ENCODE assay signal across 9 mouse cellular contexts in genomic region chr4:32303076-32303475, GRCm38 (mm10).
DNase-seq lines count a peak whose midpoint lies in the region; ATAC-seq and TF ChIP-seq lines count a peak whose summit lies in the region.
"Had no signal": no experiment of that assay in that cellular context is flagged by ENCODE, and none has a peak within 500 bp of the region (broad histone marks: within the 10 kb centered on the region; RNA-seq: fewer than 3 reads in every experiment).

No protein-coding gene starts in this region.

- H3K9ac ChIP-seq in kidney, embryonic 16.5 days (replicated peaks; ENCODE audit: low read length), result peak overlapping the region; percentile 42
- peak overlapping the region; percentile 60 for H3K9ac ChIP-seq in heart, adult 2 months (ENCODE audit: low read depth, low read length)
- peak overlapping the region; percentile 24; the same call in 1 of the 2 replicates for H3K9ac ChIP-seq in midbrain, embryonic 14.5 days (replicated peaks; ENCODE audit: low read length)
- no peak overlapping the region for H3K9ac ChIP-seq in stomach, embryonic 15.5 days

- peak overlapping the region; percentile 45 for H3K4me2 ChIP-seq in kidney, embryonic 16.5 days (replicated peaks; ENCODE audit: low read depth, low read length)
- H3K4me2 ChIP-seq in midbrain, embryonic 14.5 days (ENCODE audit: low read length), result peak overlapping the region; percentile 30
- H3K4me2 ChIP-seq in stomach, embryonic 15.5 days, result peak overlapping the region; percentile 40

- peak overlapping the region; percentile 87 for H3K27ac ChIP-seq in kidney, embryonic 16.5 days (ENCODE audit: low read length)
- peak overlapping the region; percentile 67 for H3K27ac ChIP-seq in heart, adult 2 months
- peak overlapping the region; percentile 83 for H3K27ac ChIP-seq in midbrain, embryonic 14.5 days (replicated peaks; ENCODE audit: low read depth, low read length)
- H3K27ac ChIP-seq in stomach, embryonic 15.5 days, result peak overlapping the region; percentile 94

- peaks cover 55% of the 10 kb centered on the region for H3K4me1 ChIP-seq in kidney, embryonic 16.5 days (ENCODE audit: insufficient read depth, low read length)
- H3K4me1 ChIP-seq in heart, adult 2 months (ENCODE audit: control insufficient read depth, insufficient read depth, low read length), result peaks cover 21% of the 10 kb centered on the region
- peaks cover 52% of the 10 kb centered on the region for H3K4me1 ChIP-seq in midbrain, embryonic 14.5 days (ENCODE audit: control insufficient read depth, insufficient read depth, low read length)
- peaks cover 46% of the 10 kb centered on the region for H3K4me1 ChIP-seq in stomach, embryonic 15.5 days

- WGBS in kidney, embryonic 16.5 days, result 7% methylated on average over 4 of the region's 4 CpGs
- 25% methylated on average over 4 of the region's 4 CpGs for WGBS in heart, adult 2 months
- WGBS in midbrain, embryonic 14.5 days, result 4% methylated on average over 4 of the region's 4 CpGs
- 13% methylated on average over 4 of the region's 4 CpGs for whole genome bisulfite sequencing in stomach, embryonic 15.5 days

- TF ChIP-seq EP300 in heart, adult 2 months (IDR thresholded peaks at IDR 0.05; ENCODE audit: insufficient read depth, low read depth, low read length), result 0 out of 2 replicates have a peak, but pooled peaks have one; percentile 0

- no peak for TF ChIP-seq CTCF in heart, adult 2 months (IDR thresholded peaks at IDR 0.05)

- H3K36me3 ChIP-seq in kidney, embryonic 16.5 days (ENCODE audit: insufficient read depth, low read length), result no peaks in the 10 kb centered on the region
- peaks cover 11% of the 10 kb centered on the region for H3K36me3 ChIP-seq in heart, adult 2 months (ENCODE audit: control insufficient read depth, insufficient read depth, low read length)
- no peaks in the 10 kb centered on the region for H3K36me3 ChIP-seq in midbrain, embryonic 14.5 days (ENCODE audit: control insufficient read depth, insufficient read depth, low read length)
- H3K36me3 ChIP-seq in stomach, embryonic 15.5 days, result no peaks in the 10 kb centered on the region

- DNase-seq in kidney, postnatal 14 days, result no peak
- peak; percentile 87 for DNase-seq in embryo, embryonic 11 days
- peak; percentile 54 to 58 for DNase-seq in heart, adult 2 months
- peak; percentile 39 to 40 for DNase-seq in layer of hippocampus, adult 18-20 months (ENCODE audit: low spot score in 2 of 2)
- peak; percentile 64 for DNase-seq in midbrain, embryonic 14.5 days
- DNase-seq in thymus, adult 18-20 months, result no peak

- H3K79me2 ChIP-seq in heart, adult 2 months (replicated peaks; ENCODE audit: control insufficient read depth, insufficient read depth, low read length), result no peaks in the 10 kb centered on the region; the same call in 1 of the 2 replicates

- H3K27me3 ChIP-seq in kidney, embryonic 16.5 days (ENCODE audit: insufficient read depth, low read length), result no peaks in the 10 kb centered on the region
- no peaks in the 10 kb centered on the region for H3K27me3 ChIP-seq in heart, adult 2 months (ENCODE audit: control insufficient read depth, insufficient read depth, low read length)
- no peaks in the 10 kb centered on the region for H3K27me3 ChIP-seq in midbrain, embryonic 14.5 days (ENCODE audit: control insufficient read depth, insufficient read depth, low read length)
- H3K27me3 ChIP-seq in stomach, embryonic 15.5 days (replicated peaks), result no peaks in the 10 kb centered on the region
- H3K27me3 ChIP-seq: CH12.LX had no signal

- intact Hi-C loops in heart, adult 2 months (cut with DNase I), result loop anchor here (1.0 to 5.0 kb wide), 3 partner anchors 15 to 204 kb away; no protein-coding TSS in a partner anchor

- TF ChIP-seq POLR2A in heart, adult 2 months (IDR thresholded peaks at IDR 0.05; ENCODE audit: insufficient read depth, low read depth, low read length), result 0 out of 2 replicates have a peak, but pooled peaks have one; percentile 6

- no peak overlapping the region; the same call in 1 of the 2 replicates for H3K4me3 ChIP-seq in kidney, embryonic 16.5 days (ENCODE audit: low read length)
- peak overlapping the region; percentile 14 for H3K4me3 ChIP-seq in heart, adult 2 months
- no peak overlapping the region for H3K4me3 ChIP-seq in midbrain, embryonic 14.5 days (replicated peaks; ENCODE audit: low read depth, low read length)
- no peak overlapping the region for H3K4me3 ChIP-seq in stomach, embryonic 15.5 days (replicated peaks)

- no peaks in the 10 kb centered on the region for H3K9me3 ChIP-seq in kidney, embryonic 16.5 days (ENCODE audit: low read length)
- no peaks in the 10 kb centered on the region for H3K9me3 ChIP-seq in midbrain, embryonic 14.5 days (ENCODE audit: control insufficient read depth, low read length)
- H3K9me3 ChIP-seq in stomach, embryonic 15.5 days, result no peaks in the 10 kb centered on the region

- ATAC-seq in kidney, embryonic 16.5 days (ENCODE audit: low FRiP score, low TSS enrichment), result peak; percentile 70
- ATAC-seq in midbrain, embryonic 14.5 days (ENCODE audit: low FRiP score, low TSS enrichment), result peak; percentile 38
- ATAC-seq in stomach, embryonic 15.5 days (ENCODE audit: insufficient read depth, low FRiP score, low read depth), result peak; percentile 74

Comparison
In these comparisons a context has a peak if more than half of its experiments do, and no peak if none do; other contexts are left out.
1. DNase-seq: peak in embryo, embryonic 11 days (single experiment), heart, adult 2 months (2 of 2), layer of hippocampus, adult 18-20 months (2 of 2) and midbrain, embryonic 14.5 days (single experiment); none in kidney, postnatal 14 days (single experiment) and thymus, adult 18-20 months (0 of 2).
2. Peak in every context shown above with its lines, with median percentiles within 50 percentile points of each other: ATAC-seq, H3K27ac ChIP-seq and H3K4me2 ChIP-seq.